Mouse (Mus musculus) embryonic facial prominence, embryonic 13.5 days (tissue): ENCODE measurements around the gene Cacng7. TPM values are rescaled to one million over a fixed set of nuclear protein-coding genes. Genes with fewer than 3 reads are reported as not detected.

Experiments used
- ATAC-seq: fragments of 200-750 bp; cut with Nextera tagmentation; 2 replicates; pipeline ENCODE4 v1.8.0; 2017; ENCODE audit warnings: low read depth; ENCODE audit not compliant: insufficient number of reproducible peaks, insufficient read depth, low FRiP score, low TSS enrichment
- H3K27ac ChIP-seq: fragments of 300-500 bp; sonication (generic); 2 replicates; pipeline ENCODE4 v1.5.1; 2015; ENCODE audit warnings: moderate library complexity, mild to moderate bottlenecking, inconsistent platforms
- H3K27me3 ChIP-seq: fragments of 300-500 bp; sonication (generic); 2 replicates; pipeline ENCODE4 v1.6.1; 2015; ENCODE audit warnings: mild to moderate bottlenecking, inconsistent platforms
- H3K36me3 ChIP-seq: fragments of 300-500 bp; sonication (generic); 2 replicates; pipeline ENCODE4 v1.6.1; 2015; ENCODE audit warnings: mild to moderate bottlenecking, inconsistent platforms
- H3K4me1 ChIP-seq: fragments of 300-500 bp; sonication (generic); 2 replicates; pipeline ENCODE4 v1.6.1; 2015; ENCODE audit warnings: inconsistent platforms
- H3K4me2 ChIP-seq: fragments of 300-500 bp; sonication (generic); 2 replicates; pipeline ENCODE4 v1.6.1; 2015; ENCODE audit warnings: moderate library complexity, mild to moderate bottlenecking, inconsistent platforms
- H3K4me3 ChIP-seq: fragments of 300-500 bp; sonication (generic); 2 replicates; pipeline ENCODE4 v1.5.1; 2015; ENCODE audit warnings: mild to moderate bottlenecking, inconsistent platforms
- H3K9ac ChIP-seq: fragments of 300-500 bp; sonication (generic); 2 replicates; pipeline ENCODE4 v1.6.1; 2015; ENCODE audit warnings: mild to moderate bottlenecking, inconsistent platforms
- H3K9me3 ChIP-seq: fragments of 300-500 bp; sonication (generic); 2 replicates; pipeline ENCODE4 v1.6.1; 2016; ENCODE audit warnings: inconsistent platforms
- WGBS: fragments of 180-500 bp; shearing (Covaris S2); methylation state at CpG from one replicate; pipeline ENCODE4 v1.1.7; 2015; ENCODE audit warnings: mixed read lengths; 5-methylcytosine and 5-hydroxymethylcytosine counted together
- polyA plus RNA-seq: library from polyadenylated mRNA; unstranded; fragments of >200 nt; fragmentation: Nextera tagmentation; extraction: Ambion mirVana; gene quantifications from 2 replicates; pipeline ENCODE4 v1.2.1, GENCODE M21; 2015

The Cacng7 gene
- polyA plus RNA-seq, 1 experiment from 2014 or later = 3.3 TPM

GRCm38 (mm10) chr7:3382123-3382522 lies 49.4 kb downstream of the Cacng7 start:
- no peaks in the 10 kb centered on the region for H3K36me3 ChIP-seq
- 80% methylated on average over 9 of the region's 9 CpGs for WGBS
- no peak for ATAC-seq
- no peaks in the 10 kb centered on the region for H3K27me3 ChIP-seq
- no peak overlapping the region for H3K27ac ChIP-seq
- no peak overlapping the region for H3K4me3 ChIP-seq
- no peak overlapping the region for H3K4me2 ChIP-seq
- H3K4me1 ChIP-seq = no peaks in the 10 kb centered on the region
- no peaks in the 10 kb centered on the region for H3K9me3 ChIP-seq
- H3K9ac ChIP-seq = no peak overlapping the region

- H3K27ac ChIP-seq = no peak overlapping the region
- H3K4me1 ChIP-seq = peaks cover 8% of the 10 kb centered on the region; the same call in 1 of the 2 replicates
- H3K36me3 ChIP-seq = no peaks in the 10 kb centered on the region
- WGBS = 89% methylated on average over 5 of the region's 5 CpGs
- H3K9ac ChIP-seq = no peak overlapping the region
- H3K27me3 ChIP-seq = no peaks in the 10 kb centered on the region
- no peak for ATAC-seq
- no peak overlapping the region for H3K4me3 ChIP-seq
- H3K4me2 ChIP-seq = no peak overlapping the region
- no peaks in the 10 kb centered on the region for H3K9me3 ChIP-seq
Measured at GRCm38 (mm10) chr7:3384807-3385319, 52.1 kb downstream of the Cacng7 start.

- Histone ChIP-seq H3K4me1 (peaks cover 10% of the 10 kb centered on the region; the same call in 1 of the 2 replicates), H3K36me3 (no peaks in the 10 kb centered on the region), H3K9me3 (no peaks in the 10 kb centered on the region), H3K4me3 (no peak overlapping the region), H3K9ac (no peak overlapping the region), H3K27ac (no peak overlapping the region), H3K4me2 (no peak overlapping the region), H3K27me3 (no peaks in the 10 kb centered on the region)
- ATAC-seq = no peak
- WGBS = 71% methylated on average over 6 of the region's 6 CpGs
Measured at GRCm38 (mm10) chr7:3386036-3386730, 53.4 kb downstream of the Cacng7 start.

- no peaks in the 10 kb centered on the region for H3K9me3 ChIP-seq
- peaks cover 25% of the 10 kb centered on the region for H3K4me1 ChIP-seq
- no peaks in the 10 kb centered on the region for H3K27me3 ChIP-seq
- H3K4me2 ChIP-seq = no peak overlapping the region
- H3K9ac ChIP-seq = no peak overlapping the region
- H3K36me3 ChIP-seq = no peaks in the 10 kb centered on the region
- H3K27ac ChIP-seq = no peak overlapping the region
- H3K4me3 ChIP-seq = no peak overlapping the region
- no peak for ATAC-seq
- 88% methylated on average over 18 of the region's 18 CpGs for WGBS
Measured at GRCm38 (mm10) chr7:3387761-3388160, 55.0 kb downstream of the Cacng7 start.

- H3K36me3 ChIP-seq = peaks cover under 1% of the 10 kb centered on the region; the same call in 1 of the 2 replicates
- H3K4me3 ChIP-seq = peak overlapping the region; percentile 46; the same call in 1 of the 2 replicates
- ATAC-seq = no peak
- H3K27ac ChIP-seq = no peak overlapping the region
- H3K9me3 ChIP-seq = no peaks in the 10 kb centered on the region
- peaks cover 29% of the 10 kb centered on the region for H3K4me1 ChIP-seq
- H3K4me2 ChIP-seq = peak overlapping the region; percentile 67
- 60% methylated on average over 6 of the region's 6 CpGs for whole genome bisulfite sequencing
- H3K27me3 ChIP-seq = no peaks in the 10 kb centered on the region
- H3K9ac ChIP-seq = no peak overlapping the region
Measured at GRCm38 (mm10) chr7:3388885-3389284, 56.1 kb downstream of the Cacng7 start.

GRCm38 (mm10) chr7:3389444-3390412 lies 57.0 kb downstream of the Cacng7 start:
- Histone ChIP-seq H3K9me3 (no peaks in the 10 kb centered on the region), H3K27ac (peak overlapping the region; percentile 63), H3K4me1 (peaks cover 29% of the 10 kb centered on the region), H3K9ac (peak overlapping the region; percentile 22; the same call in 1 of the 2 replicates), H3K36me3 (peaks cover 9% of the 10 kb centered on the region), H3K27me3 (no peaks in the 10 kb centered on the region), H3K4me2 (peak overlapping the region; percentile 67), H3K4me3 (peak overlapping the region; percentile 46)
- 2% methylated on average over 15 of the region's 17 CpGs for WGBS
- ATAC-seq = no peak

GRCm38 (mm10) chr7:3390413-3391080 lies 57.8 kb downstream of the Cacng7 start, which contains the start of gene Cacng8:
Gene Cacng8, plus strand, starts transcription at chr7:3390683.
- Histone ChIP-seq H3K9ac (peak within 1 kb of the TSS; percentile 65), H3K4me2 (peak within 1 kb of the TSS; percentile 67), H3K27ac (peak within 1 kb of the TSS; percentile 63), H3K9me3 (no peaks in the 10 kb centered on the region), H3K4me3 (peak within 1 kb of the TSS; percentile 46), H3K36me3 (peaks cover 18% of the 10 kb centered on the region), H3K4me1 (peaks cover 29% of the 10 kb centered on the region), H3K27me3 (no peaks in the 10 kb centered on the region)
- WGBS = 1% methylated on average over 7 of the region's 7 CpGs
- ATAC-seq = 0 out of 2 replicates have a peak, but pooled peaks have one; percentile 20

GRCm38 (mm10) chr7:3391081-3391451 lies 58.3 kb downstream of the Cacng7 start:
- Histone ChIP-seq H3K27ac (no peak overlapping the region), H3K9ac (peak overlapping the region; percentile 65), H3K4me1 (peaks cover 29% of the 10 kb centered on the region), H3K4me2 (peak overlapping the region; percentile 67), H3K9me3 (no peaks in the 10 kb centered on the region), H3K27me3 (no peaks in the 10 kb centered on the region), H3K4me3 (peak overlapping the region; percentile 46), H3K36me3 (peaks cover 18% of the 10 kb centered on the region)
- ATAC-seq = 0 out of 2 replicates have a peak, but pooled peaks have one; percentile 10
- WGBS = 2% methylated on average over 12 of the region's 12 CpGs

GRCm38 (mm10) chr7:3391809-3392208 lies 59.1 kb downstream of the Cacng7 start:
- H3K36me3 ChIP-seq = peaks cover 18% of the 10 kb centered on the region
- WGBS = 13% methylated on average over 4 of the region's 4 CpGs
- H3K27ac ChIP-seq = no peak overlapping the region
- ATAC-seq = no peak
- H3K27me3 ChIP-seq = no peaks in the 10 kb centered on the region
- no peaks in the 10 kb centered on the region for H3K9me3 ChIP-seq
- H3K4me2 ChIP-seq = peak overlapping the region; percentile 67
- peak overlapping the region; percentile 46 for H3K4me3 ChIP-seq
- peaks cover 29% of the 10 kb centered on the region for H3K4me1 ChIP-seq
- H3K9ac ChIP-seq = no peak overlapping the region

GRCm38 (mm10) chr7:3397355-3397754 lies 64.6 kb downstream of the Cacng7 start:
- no peaks in the 10 kb centered on the region for H3K9me3 ChIP-seq
- H3K4me1 ChIP-seq = peaks cover 12% of the 10 kb centered on the region
- WGBS = 63% methylated on average over 10 of the region's 10 CpGs
- no peak overlapping the region for H3K4me3 ChIP-seq
- no peak for ATAC-seq
- no peak overlapping the region for H3K27ac ChIP-seq
- H3K36me3 ChIP-seq = peaks cover 18% of the 10 kb centered on the region
- no peak overlapping the region for H3K4me2 ChIP-seq
- no peak overlapping the region for H3K9ac ChIP-seq
- no peaks in the 10 kb centered on the region for H3K27me3 ChIP-seq

GRCm38 (mm10) chr7:3397797-3398196 lies 65.0 kb downstream of the Cacng7 start:
- no peaks in the 10 kb centered on the region for H3K9me3 ChIP-seq
- no peak overlapping the region for H3K4me3 ChIP-seq
- H3K36me3 ChIP-seq = peaks cover 19% of the 10 kb centered on the region
- H3K4me2 ChIP-seq = no peak overlapping the region
- no peaks in the 10 kb centered on the region for H3K27me3 ChIP-seq
- H3K9ac ChIP-seq = no peak overlapping the region
- peak overlapping the region; percentile 16; the same call in 1 of the 2 replicates for H3K27ac ChIP-seq
- peaks cover 7% of the 10 kb centered on the region for H3K4me1 ChIP-seq
- no peak for ATAC-seq
- 35% methylated on average over 7 of the region's 7 CpGs for WGBS
